Mouse (Mus musculus): ENCODE measurements around the gene Tbkbp1.

Gene Tbkbp1

DNA sequence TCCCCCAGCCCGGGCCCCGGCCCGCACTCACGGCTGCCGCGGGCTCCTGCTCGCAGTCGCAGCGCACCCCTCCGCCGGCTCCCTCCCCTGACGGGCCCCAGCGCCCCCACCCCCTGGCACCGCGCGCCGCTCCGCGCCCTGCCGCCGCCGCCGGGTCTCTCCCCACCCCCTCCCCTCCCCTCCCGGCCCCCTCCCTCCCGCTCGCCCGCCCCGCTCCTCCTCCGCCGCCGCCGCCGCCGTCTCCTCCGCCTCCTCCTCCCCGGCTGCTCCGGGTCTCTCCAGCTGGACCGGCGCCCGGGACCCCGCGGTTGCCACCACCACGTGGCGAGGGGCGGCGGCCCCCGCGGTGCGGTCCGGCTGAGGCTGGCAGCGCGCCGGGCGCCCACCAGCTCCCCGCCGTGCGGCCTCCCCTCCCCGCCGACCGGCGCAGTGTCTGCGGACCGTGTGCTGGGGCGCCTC lies at the start of gene Tbkbp1:
Gene Tbkbp1 (minus strand): TSS at position 153 of the 459 bp plus-strand sequence.
- DNase-seq: peak; percentile 25 to 59

DNA sequence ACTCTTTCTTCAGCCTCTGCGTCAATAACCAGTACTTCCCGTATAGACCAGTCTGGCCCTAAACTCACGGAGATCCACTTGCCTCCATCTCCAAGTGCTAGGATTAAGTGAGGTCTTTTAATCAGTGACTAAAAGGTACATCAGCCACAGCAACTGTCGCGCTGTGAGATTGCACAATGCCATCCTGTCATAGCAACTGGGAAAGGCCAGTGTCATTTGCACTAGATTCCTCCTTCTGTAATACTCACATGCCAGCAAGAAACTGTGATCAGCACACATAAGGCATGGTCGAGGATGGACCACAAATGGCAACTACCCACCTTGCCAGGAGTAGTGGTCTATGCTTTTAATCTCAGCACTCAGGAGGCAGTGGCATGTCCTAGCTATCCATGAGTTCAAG lies 48.2 kb upstream of the Tbkbp1 start:
- DNase-seq: no peak

- peak; percentile 61 to 79 for DNase-seq
Measured at GRCm38 (mm10) chr11:97198601-97199000, 47.3 kb upstream of the Tbkbp1 start.

GRCm38 (mm10) chr11:97197021-97197420 lies 45.7 kb upstream of the Tbkbp1 start:
- DNase-seq: no peak

DNA sequence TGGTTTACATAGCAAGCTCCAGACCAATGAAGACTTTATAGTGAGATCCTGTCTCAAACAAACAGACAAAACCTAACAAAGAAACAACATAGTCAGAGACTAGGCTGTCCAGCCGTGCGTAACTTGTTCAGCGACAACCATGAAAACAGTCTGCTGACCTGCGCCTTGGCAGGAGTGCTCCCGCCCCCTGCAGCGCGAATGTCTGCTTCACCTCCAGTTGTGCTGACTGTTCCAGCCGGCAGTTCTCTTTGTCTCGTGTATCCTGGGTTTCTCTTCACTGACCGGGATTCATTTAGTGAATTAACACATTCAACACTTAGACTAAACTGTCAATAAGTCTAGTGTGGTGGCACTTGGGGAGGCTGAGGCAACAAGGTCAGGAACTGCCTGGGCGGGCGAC lies 45.2 kb upstream of the Tbkbp1 start:
- DNase-seq: peak; percentile 48 to 64

DNA sequence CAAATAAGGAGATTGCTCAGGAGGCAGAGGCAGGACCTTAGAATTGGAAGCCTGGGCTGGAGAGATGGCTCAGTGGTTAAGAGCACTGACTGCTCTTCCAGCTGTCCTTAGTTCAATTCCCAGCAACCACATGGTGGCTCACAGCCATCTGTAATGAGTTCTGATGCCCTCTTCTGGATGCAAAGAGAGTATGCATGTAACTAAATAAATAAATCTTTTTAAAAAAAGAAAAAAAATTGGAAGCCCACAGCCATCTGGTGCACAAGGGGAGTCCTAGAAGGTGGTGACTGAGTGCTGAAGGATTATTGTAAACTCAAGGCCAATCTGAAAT lies 41.3 kb upstream of the Tbkbp1 start:
- no peak for DNase-seq

DNA sequence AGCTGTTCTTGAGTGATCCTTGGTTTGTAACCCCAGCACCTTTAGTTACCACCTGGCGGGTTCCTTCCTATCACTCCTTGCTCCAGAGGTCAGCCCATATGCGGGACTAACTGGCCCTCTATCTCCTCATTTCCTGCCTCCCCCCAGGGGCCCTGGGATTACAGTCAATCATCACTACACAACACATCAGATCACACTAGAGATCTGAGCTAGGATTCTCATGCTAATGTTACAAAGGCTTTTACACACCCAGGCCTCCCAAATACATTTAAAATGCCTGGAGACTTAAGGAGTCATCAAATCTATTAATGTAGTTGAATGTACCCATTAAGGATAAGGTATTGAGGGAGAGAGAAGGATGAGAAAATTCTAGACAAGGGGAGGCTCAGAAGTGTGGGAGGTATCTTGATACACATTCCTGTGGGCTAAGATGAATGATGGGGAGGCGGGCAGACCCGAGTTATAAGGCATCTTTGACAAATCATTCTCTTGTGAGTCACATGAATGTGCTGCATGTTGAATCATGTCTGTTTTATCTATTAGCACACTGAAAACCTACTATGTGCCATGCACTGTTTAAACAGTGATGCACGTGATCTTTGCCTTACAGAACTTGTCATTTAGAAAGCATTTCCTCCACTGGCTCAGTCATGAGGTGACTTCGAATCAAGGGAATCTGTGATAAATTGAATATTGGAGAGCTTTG lies 40.8 kb upstream of the Tbkbp1 start:
- DNase-seq: no peak

DNA sequence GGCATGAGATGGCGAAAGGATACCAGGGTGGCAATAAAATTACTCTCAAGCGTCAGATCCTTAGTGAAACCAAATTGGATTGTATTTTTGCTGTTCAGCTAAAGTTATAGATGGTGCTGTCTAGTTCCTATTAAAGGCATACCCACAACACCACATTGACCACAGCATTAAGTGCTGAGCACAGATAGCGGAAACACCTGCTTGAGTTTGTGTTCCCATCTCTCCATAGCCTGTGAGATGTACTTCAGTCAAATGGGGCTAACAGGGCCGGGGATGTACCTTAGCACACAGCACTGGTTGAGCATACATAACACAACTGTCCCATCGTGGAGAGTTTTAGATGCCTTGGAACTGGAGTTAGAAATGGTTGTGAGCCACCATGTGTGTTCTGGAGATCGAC lies 39.7 kb upstream of the Tbkbp1 start:
- DNase-seq: no peak

DNA sequence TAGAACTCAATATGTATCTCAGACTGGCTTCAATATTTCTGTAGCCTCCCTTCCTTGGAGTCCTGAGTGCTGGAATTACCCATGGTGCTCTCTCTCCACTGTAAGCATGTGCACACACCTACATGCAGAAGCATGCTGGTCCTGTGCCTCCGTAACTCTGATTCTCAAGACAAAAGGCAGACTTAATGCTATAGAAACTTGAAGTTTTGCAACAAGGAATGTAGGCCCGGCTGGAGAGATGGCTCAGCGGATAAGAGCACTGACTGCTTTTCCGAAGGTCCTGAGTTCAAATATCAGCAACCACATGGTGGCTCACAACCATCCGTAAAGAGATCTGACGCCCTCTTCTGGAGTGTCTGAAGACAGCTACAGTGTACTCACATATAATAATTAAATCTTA lies 38.4 kb upstream of the Tbkbp1 start:
- DNase-seq: peak in 1 of 2 experiments; percentile 32

DNA sequence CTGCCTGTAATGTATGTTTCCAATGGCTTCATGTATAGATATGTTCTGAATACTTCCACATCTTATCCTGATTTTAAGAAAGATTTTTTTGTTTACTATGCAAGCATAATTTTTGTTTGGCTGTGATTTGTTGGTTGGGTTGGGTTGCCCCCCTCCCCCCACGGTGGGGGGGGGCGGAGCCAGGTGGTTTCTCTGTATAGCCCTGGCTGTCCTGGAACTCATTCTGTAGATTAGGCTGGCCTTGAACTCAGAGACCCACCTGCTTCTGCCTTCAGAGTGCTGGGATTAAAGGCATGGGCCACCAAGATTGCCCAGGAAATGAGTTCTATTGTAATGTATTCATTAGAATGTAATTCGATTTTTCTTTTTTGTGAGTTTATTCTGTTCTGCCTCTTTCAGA lies 37.9 kb upstream of the Tbkbp1 start:
- peak in 1 of 2 experiments; percentile 36 for DNase-seq

- DNase-seq: no peak
Measured at GRCm38 (mm10) chr11:97188643-97188955, 37.3 kb upstream of the Tbkbp1 start.

GRCm38 (mm10) chr11:97187764-97188642 lies 36.7 kb upstream of the Tbkbp1 start, which contains the start of gene Kpnb1:
Gene Kpnb1 (minus strand): TSS chr11:97187881.
- DNase-seq: peak; percentile 97 to 100

DNA sequence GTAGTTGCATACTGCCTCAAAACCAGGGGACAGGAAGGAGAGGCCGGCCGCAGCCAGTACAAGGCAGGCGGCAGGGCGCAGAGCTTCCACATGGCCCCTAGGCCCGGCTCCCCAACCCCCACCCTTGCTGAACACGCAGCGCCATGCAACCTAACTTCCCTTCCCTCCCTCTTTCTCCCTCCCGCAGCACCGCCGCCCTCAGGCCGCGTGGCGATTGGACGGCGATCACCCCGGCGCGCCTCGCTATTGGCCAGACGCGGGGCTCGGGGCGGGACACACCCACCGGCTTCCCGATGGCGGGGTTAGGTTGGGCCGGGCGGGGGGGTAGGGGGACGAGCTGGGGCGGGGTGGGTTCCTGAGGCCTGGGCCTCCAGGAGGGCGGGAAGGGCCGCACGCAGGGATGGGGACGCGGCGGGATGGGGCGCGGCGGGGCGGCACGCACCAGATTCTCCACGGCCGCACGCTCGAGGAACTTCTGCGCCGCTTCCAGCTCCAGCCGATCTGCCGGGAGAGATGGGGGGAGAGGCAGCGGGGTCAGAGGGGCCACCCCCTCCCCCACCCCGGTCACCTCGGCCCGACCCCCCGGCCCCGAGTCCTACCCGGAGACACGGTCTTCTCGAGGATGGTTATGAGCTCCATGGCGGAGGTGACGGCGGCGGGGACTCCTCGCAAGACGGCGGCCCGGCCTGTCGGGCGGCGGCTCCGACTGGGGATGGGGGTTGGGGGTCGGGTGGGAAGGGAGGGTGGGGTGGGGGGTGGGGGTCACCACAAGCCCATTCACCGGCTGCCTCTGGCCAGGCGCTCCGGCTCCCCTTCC lies 35.9 kb upstream of the Tbkbp1 start:
- peak; percentile 95 to 99 for DNase-seq

DNA sequence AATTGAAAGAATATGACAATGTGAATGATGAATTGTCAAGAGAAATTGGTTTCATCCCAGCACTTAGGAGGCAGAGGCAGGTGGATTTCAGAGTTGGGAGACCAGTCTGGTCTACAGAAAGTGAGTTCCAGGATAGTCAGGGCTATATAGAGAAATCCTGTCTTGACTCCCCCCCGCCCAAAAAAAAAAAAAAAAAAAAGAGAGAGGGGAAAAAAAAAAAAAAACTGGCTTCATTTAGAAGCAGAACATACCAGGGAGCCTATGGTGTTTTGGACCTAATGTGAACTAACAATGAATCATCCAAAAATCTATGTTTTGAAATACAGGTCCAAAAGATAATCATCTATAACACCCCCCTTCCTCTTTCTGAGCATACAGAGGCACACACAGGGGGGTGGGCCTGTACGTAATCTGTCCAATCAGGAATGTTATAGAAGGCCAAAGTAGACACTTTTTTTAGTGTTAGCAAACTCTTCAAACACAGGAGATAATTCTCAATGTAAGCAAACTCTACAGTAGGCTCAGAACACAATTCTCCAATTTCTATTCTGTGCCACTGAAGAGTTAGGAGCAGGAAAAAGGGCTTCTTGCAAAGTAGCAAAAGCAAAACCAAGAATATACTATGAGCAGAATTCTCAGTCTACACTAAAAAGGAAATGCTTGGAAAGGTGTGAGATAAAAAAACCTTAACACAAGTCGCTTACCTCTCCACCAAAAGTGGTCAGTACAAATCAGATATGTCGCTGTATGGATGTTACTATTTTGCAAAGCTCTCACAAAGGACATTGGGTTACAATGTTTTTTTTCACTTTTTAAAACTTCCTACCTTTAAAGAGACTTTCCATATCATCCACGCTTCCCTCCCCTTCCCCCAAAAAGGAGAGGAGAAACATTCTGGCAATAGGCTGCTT lies 34.7 kb upstream of the Tbkbp1 start:
- no peak for DNase-seq

GRCm38 (mm10) chr11:97184875-97185274 lies 33.6 kb upstream of the Tbkbp1 start:
- no peak for DNase-seq

DNA sequence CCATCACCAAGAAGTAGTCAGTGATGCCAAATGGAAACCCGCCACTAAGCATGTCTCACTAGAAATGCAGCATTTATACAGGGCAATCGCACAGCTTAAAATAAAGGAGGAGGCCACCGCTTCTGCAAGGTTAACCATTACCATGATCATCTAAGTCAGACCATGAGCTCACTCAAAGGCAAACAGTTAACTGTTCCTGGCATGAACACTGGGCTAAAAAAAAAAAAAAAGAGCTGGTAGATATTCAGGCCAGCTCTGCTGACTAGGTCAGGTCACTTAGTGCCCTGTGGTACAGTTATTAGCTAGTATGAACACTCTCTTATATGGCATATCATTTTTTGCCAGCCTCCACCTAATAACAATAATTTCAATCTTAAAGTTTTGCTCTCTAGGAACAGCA lies 31.2 kb upstream of the Tbkbp1 start:
- DNase-seq: peak in 1 of 2 experiments; percentile 20

DNA sequence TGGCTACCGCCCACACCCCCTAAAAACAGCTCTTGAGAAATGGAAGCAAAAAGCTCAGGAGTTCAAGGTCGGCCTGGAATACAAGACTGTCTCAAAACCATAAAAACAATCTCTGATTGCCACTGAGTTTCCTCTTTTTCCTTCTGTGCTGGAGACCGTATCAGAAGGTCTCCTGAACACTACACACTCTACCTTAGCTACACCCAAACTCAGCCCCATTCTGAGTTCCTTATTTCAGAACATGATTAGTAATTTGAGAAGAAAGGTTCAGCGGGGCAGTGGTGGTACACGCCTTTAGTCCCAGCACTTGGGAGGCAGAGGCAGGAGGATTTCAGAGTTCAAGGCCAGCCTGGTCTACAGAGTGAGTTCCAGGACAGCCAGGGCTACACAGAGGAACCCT lies 29.8 kb upstream of the Tbkbp1 start:
- no peak for DNase-seq

GRCm38 (mm10) chr11:97178198-97178597 lies 26.9 kb upstream of the Tbkbp1 start:
- no peak for DNase-seq

GRCm38 (mm10) chr11:97176851-97177250 lies 25.6 kb upstream of the Tbkbp1 start:
- DNase-seq: peak in 1 of 2 experiments; percentile 78

DNA sequence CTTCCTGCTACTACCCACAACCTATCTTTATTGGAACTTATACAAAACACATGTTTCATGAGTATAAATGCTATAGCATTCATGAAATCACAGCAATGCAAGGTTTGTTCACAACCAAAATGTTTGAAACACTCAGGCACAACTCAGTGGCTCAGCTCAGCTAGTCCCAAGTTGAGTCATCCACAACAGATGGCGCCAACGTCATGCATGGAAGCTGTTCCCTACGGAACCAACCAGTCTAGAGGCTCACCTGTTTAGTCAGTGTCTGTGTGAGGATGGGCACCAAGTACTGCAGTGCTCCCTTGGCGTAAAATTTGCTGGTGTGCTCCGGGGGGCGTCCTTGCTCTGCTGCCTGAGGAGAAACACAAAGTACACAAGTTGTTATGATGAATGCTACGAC lies 24.2 kb upstream of the Tbkbp1 start:
- no peak for DNase-seq

DNA sequence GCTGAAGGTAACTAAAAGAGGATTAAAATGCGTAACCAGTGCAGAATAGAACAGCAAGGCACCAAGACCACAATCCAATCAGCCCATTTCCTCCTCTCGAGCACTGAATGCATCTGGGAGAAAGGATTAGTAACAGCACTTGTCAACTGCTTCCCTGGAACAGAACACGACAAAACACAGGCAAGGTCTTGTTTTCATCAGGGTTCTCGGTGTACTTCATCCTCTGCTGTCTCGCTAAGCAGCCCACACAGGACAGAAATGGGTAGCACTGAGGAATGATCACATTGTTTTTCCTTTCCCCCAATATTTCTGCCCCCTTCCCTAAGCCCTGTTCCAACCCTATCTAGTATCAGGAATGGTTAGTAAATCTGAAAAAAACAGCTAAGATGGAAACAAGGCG lies 9.0 kb upstream of the Tbkbp1 start:
- no peak for DNase-seq

DNA sequence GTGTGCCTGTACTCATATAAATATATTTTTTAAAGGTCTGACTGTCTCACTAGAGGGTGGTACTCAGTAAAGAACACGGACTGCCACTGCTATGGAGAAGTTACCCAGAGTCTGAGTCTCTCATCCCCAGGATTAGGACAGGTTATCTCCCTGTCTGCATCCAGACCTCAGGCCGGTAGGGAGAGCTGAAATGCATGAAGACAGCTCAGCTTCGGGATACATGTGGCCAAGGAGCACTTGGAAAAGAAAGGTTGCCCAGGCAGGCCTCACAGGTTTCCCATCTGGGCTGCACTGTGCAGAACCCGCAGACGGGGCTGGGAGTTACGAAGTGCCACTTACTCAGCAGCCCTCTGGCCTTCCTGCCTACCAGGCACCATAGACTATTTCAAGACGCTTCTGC lies 5.7 kb upstream of the Tbkbp1 start:
- DNase-seq: no peak

Data from kidney, postnatal 25 days (tissue).